Mouse (Mus musculus) embryo, embryonic 10.5 days (tissue): ENCODE data around the gene Khsrp.

Experiments used
- DNase-seq: peaks from one replicate; pipeline ENCODE4 v3.0.0-alpha.2; 2015; ENCODE audit warnings: low spot score

The Khsrp gene

GRCm38 (mm10) chr17:57029691-57030090 is 1.6 kb downstream of the Khsrp start:
- no peak for DNase-seq

- DNase-seq = no peak
Measured at GRCm38 (mm10) chr17:57027471-57027870, 3.9 kb downstream of the Khsrp start.

- DNase-seq = no peak
Measured at GRCm38 (mm10) chr17:57020960-57021359, 10.4 kb downstream of the Khsrp start.

- DNase-seq = no peak
Measured at GRCm38 (mm10) chr17:57019693-57020092, 11.6 kb downstream of the Khsrp start.

- no peak for DNase-seq
Measured at GRCm38 (mm10) chr17:57012245-57012795, 19.0 kb downstream of the Khsrp start.

- peak; percentile 99 for DNase-seq
Measured at GRCm38 (mm10) chr17:57011236-57012141, 19.8 kb downstream of the Khsrp start, which contains the start of the genes Gtf2f1 and Gm17949. Gtf2f1 (minus strand) TSS chr17:57011288. Gm17949 (plus strand) TSS chr17:57011469.

- no peak for DNase-seq
Measured at GRCm38 (mm10) chr17:57010911-57011235, 20.4 kb downstream of the Khsrp start.

GRCm38 (mm10) chr17:57007137-57007905 is 24.0 kb downstream of the Khsrp start:
- no peak for DNase-seq

- no peak for DNase-seq
Measured at GRCm38 (mm10) chr17:57003994-57004393, 27.3 kb downstream of the Khsrp start.

GRCm38 (mm10) chr17:57001228-57001627 is 30.1 kb downstream of the Khsrp start:
- DNase-seq = no peak

GRCm38 (mm10) chr17:56999968-57000609 is 31.2 kb downstream of the Khsrp start, which contains the start of gene Pspn:
Pspn (minus strand) TSS chr17:57000018.
- no peak for DNase-seq

- no peak for DNase-seq
Measured at GRCm38 (mm10) chr17:56999414-56999813, 31.9 kb downstream of the Khsrp start.

GRCm38 (mm10) chr17:56997029-56997667 is 34.2 kb downstream of the Khsrp start, which contains the start of gene Alkbh7:
Alkbh7 (plus strand) TSS chr17:56997339.
- DNase-seq = peak; percentile 99

- no peak for DNase-seq
Measured at GRCm38 (mm10) chr17:56996506-56996905, 34.8 kb downstream of the Khsrp start.

GRCm38 (mm10) chr17:56995046-56995445 is 36.3 kb downstream of the Khsrp start:
- no peak for DNase-seq

- DNase-seq = no peak
Measured at GRCm38 (mm10) chr17:56990966-56991365, 40.4 kb downstream of the Khsrp start.

GRCm38 (mm10) chr17:56990115-56990746 is 41.1 kb downstream of the Khsrp start, which contains the start of gene Clpp:
Clpp (plus strand) TSS chr17:56990305.
- peak; percentile 97 for DNase-seq

- DNase-seq = peak; percentile 94
Measured at GRCm38 (mm10) chr17:56989467-56990114, 41.7 kb downstream of the Khsrp start.

- no peak for DNase-seq
Measured at GRCm38 (mm10) chr17:56988921-56989430, 42.3 kb downstream of the Khsrp start.

- no peak for DNase-seq
Measured at GRCm38 (mm10) chr17:56988441-56988840, 42.9 kb downstream of the Khsrp start.
